Mouse (Mus musculus) MEL (cell line): Measurements from ENCODE around the gene Ttll6. TPM values are rescaled to one million over a fixed set of nuclear protein-coding genes. Genes with fewer than 3 reads are reported as not detected.

Source experiments
- DNase-seq: peaks from one replicate; pipeline ENCODE4 v3.0.0; 2011; ENCODE audit warnings: low read depth, low spot score
- H3K27ac ChIP-seq: 2 replicates; pipeline ENCODE4 v1.5.1; 2012; ENCODE audit warnings: low read depth, mild to moderate bottlenecking, control low read depth, low read length, moderate library complexity; ENCODE audit not compliant: control insufficient read depth
- H3K27me3 ChIP-seq, 2 experiments: fragments of 150-350 bp in 1 of 2; sonication (generic) in 1 of 2; 2 replicates each; pipeline ENCODE4 v1.6.1; 2012; ENCODE audit warnings: low read length in 2 of 2, mild to moderate bottlenecking in 2 of 2, improper control_type of control experiment in 1 of 2, moderate library complexity in 1 of 2; ENCODE audit not compliant: insufficient read depth in 2 of 2, control insufficient read depth in 1 of 2
- H3K36me3 ChIP-seq, 2 experiments: 2 replicates each; pipeline ENCODE4 v1.6.1; 2012 to 2014; ENCODE audit warnings: low read length in 2 of 2, improper control_type of control experiment in 1 of 2, inconsistent platforms in 1 of 2, mild to moderate bottlenecking in 1 of 2; ENCODE audit not compliant: insufficient read depth in 2 of 2, control insufficient read depth in 1 of 2
- H3K4me1 ChIP-seq, 2 experiments: fragments of 150-350 bp in 1 of 2; sonication (generic) in 1 of 2; 2 replicates each; pipeline ENCODE4 v1.6.1; 2012; ENCODE audit warnings: low read length in 2 of 2, improper control_type of control experiment in 1 of 2, mild to moderate bottlenecking in 1 of 2; ENCODE audit not compliant: insufficient read depth in 2 of 2, control insufficient read depth in 1 of 2
- H3K4me3 ChIP-seq, 2 experiments: fragments of 150-350 bp in 1 of 2; sonication (generic) in 1 of 2; 2 replicates each; pipeline ENCODE4 v1.5.1; 2012; ENCODE audit warnings: low read depth in 2 of 2, low read length in 2 of 2, mild to moderate bottlenecking in 2 of 2, moderate library complexity in 2 of 2, control low read depth in 1 of 2, improper control_type of control experiment in 1 of 2; ENCODE audit not compliant: control insufficient read depth in 1 of 2, insufficient read depth in 1 of 2
- H3K79me2 ChIP-seq: 2 replicates; pipeline ENCODE4 v1.6.1; 2012; ENCODE audit warnings: mild to moderate bottlenecking, low read length, moderate library complexity; ENCODE audit not compliant: control insufficient read depth, poor library complexity, insufficient read depth
- H3K9ac ChIP-seq: 2 replicates; pipeline ENCODE4 v1.6.1; 2012; ENCODE audit warnings: low read depth, mild to moderate bottlenecking, control low read depth, low read length, moderate library complexity; ENCODE audit not compliant: control insufficient read depth, poor library complexity, severe bottlenecking
- H3K9me3 ChIP-seq: fragments of 150-350 bp; sonication (generic); replicated peaks from 2 replicates; pipeline ENCODE4 v1.6.1; 2012; ENCODE audit warnings: mild to moderate bottlenecking, low read length, improper control_type of control experiment, moderate library complexity; ENCODE audit not compliant: insufficient read depth
- BHLHE40 ChIP-seq: IDR thresholded peaks from 2 replicates; pipeline ENCODE4 v1.6.1; 2012; ENCODE audit warnings: low read depth, mild to moderate bottlenecking, inconsistent platforms, low read length, improper control_type of control experiment, borderline replicate concordance
- CHD2 ChIP-seq: IDR thresholded peaks from 2 replicates; pipeline ENCODE4 v1.6.1; 2011; ENCODE audit warnings: low read length, improper control_type of control experiment
- CTCF ChIP-seq, 3 experiments: IDR thresholded peaks in 2 of 3; conservative IDR thresholded peaks in 1 of 3; 2 replicates each; pipeline ENCODE4 v1.5.1; 2011 to 2012; ENCODE audit warnings: low read length in 3 of 3, low read depth in 2 of 3, mild to moderate bottlenecking in 2 of 3, improper control_type of control experiment in 1 of 3, inconsistent platforms in 1 of 3, mixed read lengths in 1 of 3, moderate library complexity in 1 of 3; ENCODE audit not compliant: control insufficient read depth in 1 of 3, insufficient read depth in 1 of 3, poor library complexity in 1 of 3, severe bottlenecking in 1 of 3
- E2F4 ChIP-seq: IDR thresholded peaks from 2 replicates; pipeline ENCODE4 v1.6.1; 2011; ENCODE audit warnings: low read depth, low read length, improper control_type of control experiment, borderline replicate concordance
- ELF1 ChIP-seq: IDR thresholded peaks from 2 replicates; pipeline ENCODE4 v1.6.1; 2014; ENCODE audit warnings: low read depth, mild to moderate bottlenecking, inconsistent platforms, low read length, improper control_type of control experiment, moderate library complexity
- EP300 ChIP-seq, 2 experiments: IDR thresholded peaks; 2 replicates each; pipeline ENCODE4 v1.6.1; 2011; ENCODE audit warnings: improper control_type of control experiment in 2 of 2, low read length in 2 of 2, low read depth in 1 of 2, mild to moderate bottlenecking in 1 of 2
- ETS1 ChIP-seq: IDR thresholded peaks from 2 replicates; pipeline ENCODE4 v1.6.1; 2012; ENCODE audit warnings: low read depth, mild to moderate bottlenecking, inconsistent platforms, low read length, improper control_type of control experiment, moderate library complexity
- GABPA ChIP-seq: IDR thresholded peaks from 2 replicates; pipeline ENCODE4 v1.6.1; 2012; ENCODE audit warnings: low read depth, mild to moderate bottlenecking, inconsistent platforms, low read length, improper control_type of control experiment, moderate library complexity
- GATA1 ChIP-seq: IDR thresholded peaks from 2 replicates; pipeline ENCODE4 v1.6.1; 2011; ENCODE audit warnings: low read depth, low read length, improper control_type of control experiment
- HCFC1 ChIP-seq: IDR thresholded peaks from 2 replicates; pipeline ENCODE4 v1.6.1; 2012; ENCODE audit warnings: low read depth, mild to moderate bottlenecking, inconsistent platforms, low read length, improper control_type of control experiment, moderate library complexity
- JUND ChIP-seq: IDR thresholded peaks from 2 replicates; pipeline ENCODE4 v1.6.1; 2011; ENCODE audit warnings: low read depth, mild to moderate bottlenecking, improper control_type of control experiment, low read length
- MAFK ChIP-seq: IDR thresholded peaks from 2 replicates; pipeline ENCODE4 v1.6.1; 2011; ENCODE audit warnings: low read depth, mild to moderate bottlenecking, low read length, improper control_type of control experiment, borderline replicate concordance
- MAZ ChIP-seq: IDR thresholded peaks from 2 replicates; pipeline ENCODE4 v1.6.1; 2012; ENCODE audit warnings: low read depth, mild to moderate bottlenecking, inconsistent platforms, low read length, improper control_type of control experiment
- MEF2A ChIP-seq: IDR thresholded peaks from 2 replicates; pipeline ENCODE4 v1.6.1; 2014; ENCODE audit warnings: low read depth, mild to moderate bottlenecking, inconsistent platforms, low read length, improper control_type of control experiment; ENCODE audit not compliant: poor library complexity, insufficient replicate concordance, severe bottlenecking; ENCODE audit errors: extremely low read depth
- NELFE ChIP-seq: IDR thresholded peaks from 2 replicates; pipeline ENCODE4 v1.6.1; 2011; ENCODE audit warnings: low read depth, low read length, improper control_type of control experiment
- NRF1 ChIP-seq: IDR thresholded peaks from 2 replicates; pipeline ENCODE4 v1.6.1; 2014; ENCODE audit warnings: low read depth, mild to moderate bottlenecking, inconsistent platforms, low read length, improper control_type of control experiment, moderate library complexity; ENCODE audit not compliant: poor library complexity, insufficient read depth, severe bottlenecking
- RAD21 ChIP-seq: IDR thresholded peaks from 2 replicates; pipeline ENCODE4 v1.6.1; 2011; ENCODE audit warnings: mild to moderate bottlenecking, low read depth, low read length, improper control_type of control experiment
- SIN3A ChIP-seq: IDR thresholded peaks from 2 replicates; pipeline ENCODE4 v1.6.1; 2012; ENCODE audit warnings: low read length, improper control_type of control experiment, inconsistent platforms
- SMC3 ChIP-seq: IDR thresholded peaks from 2 replicates; pipeline ENCODE4 v1.6.1; 2011; ENCODE audit warnings: low read depth, low read length, improper control_type of control experiment
- TBP ChIP-seq: IDR thresholded peaks from 2 replicates; pipeline ENCODE4 v1.8.0; 2011; ENCODE audit warnings: low read depth, low read length, improper control_type of control experiment
- USF1 ChIP-seq: IDR thresholded peaks from 2 replicates; pipeline ENCODE4 v1.6.1; 2014; ENCODE audit warnings: low read depth, mild to moderate bottlenecking, inconsistent platforms, low read length, improper control_type of control experiment, moderate library complexity
- USF2 ChIP-seq, 2 experiments: IDR thresholded peaks; 2 replicates each; pipeline ENCODE4 v1.6.1; 2011 to 2012; ENCODE audit warnings: improper control_type of control experiment in 2 of 2, low read length in 2 of 2, borderline replicate concordance in 1 of 2, inconsistent platforms in 1 of 2, low read depth in 1 of 2, mild to moderate bottlenecking in 1 of 2; ENCODE audit not compliant: insufficient read depth in 1 of 2
- polyA plus RNA-seq, 2 experiments: library from polyadenylated mRNA; stranded (reverse) in 1 of 2; unstranded in 1 of 2; fragments of >175 nt in 1 of 2; fragments of >200 nt in 1 of 2; gene quantifications; 2 replicates each; pipeline versions ENCODE4 v1.2.1 to v1.2.4; 2012; ENCODE audit warnings: low replicate concordance in 2 of 2, low read depth in 1 of 2; ENCODE audit not compliant: insufficient read length in 2 of 2, insufficient read depth in 1 of 2, missing spikeins in 1 of 2
- total RNA-seq: library from RNA; depleted of rRNA; stranded (reverse); fragments of 300-350 nt; gene quantifications from 2 replicates; pipeline ENCODE4 v1.2.3, GENCODE M21; 2012

Gene Ttll6
- total and polyA plus RNA-seq, 3 experiments, result 0.03 TPM; not detected in 2

DNA sequence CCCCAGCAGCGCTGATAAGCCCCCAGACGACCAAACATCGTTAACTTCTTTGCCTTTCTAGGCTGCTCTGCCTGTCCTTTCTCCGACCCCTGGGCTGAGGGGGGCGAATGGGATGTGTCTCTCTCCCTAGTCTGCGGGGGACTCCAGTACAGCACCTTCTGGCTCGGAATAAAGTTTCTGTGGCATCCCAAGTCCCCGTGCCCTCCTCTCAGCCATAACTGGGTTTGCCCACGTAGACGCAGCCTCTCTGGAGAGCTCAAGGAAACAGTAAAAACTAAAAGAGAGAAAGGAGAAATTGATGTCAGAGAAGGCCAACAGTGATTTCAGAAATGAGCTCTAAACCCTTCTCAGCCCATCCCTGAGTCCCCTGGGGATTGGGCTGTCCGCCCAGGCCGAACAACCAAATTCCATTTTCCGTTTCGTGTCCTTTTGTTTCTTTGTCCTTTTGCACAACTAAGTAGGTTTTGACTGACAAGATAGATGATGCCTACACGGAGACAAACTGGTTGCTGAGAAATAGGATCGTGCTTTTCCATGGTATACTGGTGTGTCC, 39.8 kb downstream of the Ttll6 start:
- Histone ChIP-seq H3K9ac (no peak overlapping the region), H3K9me3 (no peaks in the 10 kb centered on the region), H3K27ac (no peak overlapping the region), H3K27me3 (peaks cover 17 to 30% of the 10 kb centered on the region in 2 experiments), H3K4me3 (no peak overlapping the region), H3K4me1 (no peaks in the 10 kb centered on the region), H3K36me3 (no peaks in the 10 kb centered on the region), H3K79me2 (no peaks in the 10 kb centered on the region)
- no peak for TF ChIP-seq GABPA
- no peak for TF ChIP-seq HCFC1
- no peak for TF ChIP-seq USF2 (IDR thresholded peaks at IDR 0.05; ENCODE audit: borderline replicate concordance in 1 of 2, insufficient read depth in 1 of 2, low read depth in 1 of 2, low read length in 2 of 2)
- TF ChIP-seq CTCF (IDR thresholded peaks at IDR 0.05 in 2 of 3, conservative IDR thresholded peaks at IDR 0.05 in 1 of 3; ENCODE audit: control insufficient read depth in 1 of 3, insufficient read depth in 1 of 3, low read depth in 2 of 3, low read length in 3 of 3, poor library complexity in 1 of 3, severe bottlenecking in 1 of 3), result no peak
- no peak for TF ChIP-seq RAD21
- no peak for DNase-seq

DNA sequence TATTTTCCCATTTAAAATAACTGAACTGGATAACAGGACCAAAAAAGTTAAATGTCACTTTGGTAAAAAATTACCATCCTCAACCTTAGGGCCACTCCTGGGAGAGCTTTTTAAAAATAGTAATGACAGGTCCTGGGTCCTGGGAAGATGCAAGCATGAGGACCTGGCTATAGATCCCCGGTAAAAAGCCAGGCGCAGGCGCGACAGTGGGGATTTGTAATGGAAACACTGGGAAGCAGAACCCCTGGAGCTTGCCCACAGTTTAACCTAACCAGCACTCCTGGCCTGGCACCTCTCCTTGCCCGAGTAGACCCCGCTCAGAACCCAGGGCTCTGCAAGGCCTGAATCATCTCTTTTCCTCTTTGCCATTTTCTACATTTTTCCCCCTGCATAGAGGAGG, 41.3 kb downstream of the Ttll6 start:
- no peaks in the 10 kb centered on the region for H3K36me3 ChIP-seq
- peaks cover 12 to 25% of the 10 kb centered on the region in 2 experiments for H3K27me3 ChIP-seq
- H3K9me3 ChIP-seq, result no peaks in the 10 kb centered on the region
- TF ChIP-seq SIN3A (no peak), GATA1 (no peak), HCFC1 (no peak), MAZ (no peak), NRF1 (no peak), ETS1 (no peak), MAFK (no peak), MEF2A (no peak), BHLHE40 (no peak), EP300 (IDR thresholded peaks at IDR 0.05; ENCODE audit: low read depth in 1 of 2, low read length in 2 of 2) (no peak), ELF1 (no peak), SMC3 (no peak), E2F4 (no peak), USF1 (no peak), JUND (no peak), NELFE (no peak), CHD2 (no peak), TBP (no peak)
- TF ChIP-seq, all 39 proteins: peak for 0
- Histone ChIP-seq H3K79me2 (no peaks in the 10 kb centered on the region), H3K4me1 (no peaks in the 10 kb centered on the region), H3K9ac (no peak overlapping the region), H3K4me3 (no peak overlapping the region), H3K27ac (no peak overlapping the region)
- DNase-seq, result no peak
